Mouse (Mus musculus): ENCODE data around the gene Immp2l.

Immp2l gene

GRCm38 (mm10) chr12:41991408-41991807 lies 967.5 kb downstream of the Immp2l start:
- in situ Hi-C loops (cut with MboI, MseI), result no loop called here

All from regulatory T cell (primary cell).